38 mouse cellular contexts compared by ENCODE assay signal in the genomic region with DNA sequence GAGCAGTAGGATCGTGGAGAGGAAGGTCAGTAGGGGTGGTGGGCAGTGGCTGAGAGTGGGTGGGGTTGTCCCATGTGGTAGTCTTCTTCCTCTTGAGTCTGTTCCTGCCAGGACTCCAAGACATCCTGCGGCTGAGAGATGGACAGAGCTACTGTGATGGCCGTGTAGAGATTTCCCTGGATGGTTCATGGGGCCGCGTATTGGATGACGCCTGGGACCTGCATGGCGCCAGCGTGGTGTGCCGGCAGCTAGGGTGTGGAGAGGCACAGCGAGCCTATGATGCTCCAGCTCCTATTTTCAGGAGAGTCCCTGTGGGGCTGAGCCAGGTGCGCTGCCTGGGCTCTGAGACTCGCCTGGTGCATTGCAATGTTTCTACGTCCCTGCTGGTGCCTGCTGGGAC. TPM values are rescaled to one million over a fixed set of nuclear protein-coding genes. Genes with fewer than 3 reads are reported as not detected.
"Had no signal": no experiment of that assay in that cellular context is flagged by ENCODE, and none has a peak within 500 bp of the region (broad histone marks: within the 10 kb centered on the region; RNA-seq: fewer than 3 reads in every experiment).

No protein-coding gene starts in this region.

- DNase-seq: gastrocnemius, postnatal 14 days; gastrocnemius, postnatal 36 days; heart, adult 18-20 months; heart, postnatal 10 days; heart, postnatal 36 days; kidney, adult 11 months; kidney, adult 2 months; kidney, adult 9 months; kidney, postnatal 10 days; kidney, postnatal 25 days; kidney, postnatal 4 days; liver; liver, embryonic 13.5 days had no signal

- H3K9ac ChIP-seq: heart, embryonic 12.5 days; hindbrain, embryonic 13.5 days; hindbrain, embryonic 15.5 days; intestine, embryonic 15.5 days; limb, embryonic 12.5 days; liver, embryonic 13.5 days had no signal

- H3K4me3 ChIP-seq: heart, embryonic 10.5 days; heart, embryonic 12.5 days; hindbrain, embryonic 13.5 days; hindbrain, embryonic 15.5 days; intestine, embryonic 15.5 days; layer of hippocampus, adult 2 months; left cerebral cortex, adult 2 months; limb, embryonic 10.5 days; limb, embryonic 12.5 days; liver, embryonic 13.5 days had no signal

- H3K4me1 ChIP-seq: heart, embryonic 10.5 days; heart, embryonic 12.5 days; hindbrain, embryonic 13.5 days; hindbrain, embryonic 15.5 days; intestine, embryonic 15.5 days; limb, embryonic 10.5 days; limb, embryonic 12.5 days; liver, embryonic 13.5 days had no signal

- ATAC-seq: hindbrain, postnatal 0 days; intestine, embryonic 15.5 days had no signal

- H3K27me3 ChIP-seq: heart, embryonic 12.5 days; hindbrain, embryonic 13.5 days; hindbrain, embryonic 15.5 days; intestine, embryonic 15.5 days; limb, embryonic 12.5 days; liver, embryonic 13.5 days had no signal

- H3K4me2 ChIP-seq: heart, embryonic 12.5 days; hindbrain, embryonic 13.5 days; hindbrain, embryonic 15.5 days; intestine, embryonic 15.5 days; limb, embryonic 12.5 days; liver, embryonic 11.5 days; liver, embryonic 13.5 days had no signal

- H3K9me3 ChIP-seq: heart, embryonic 10.5 days; hindbrain, embryonic 13.5 days; hindbrain, embryonic 15.5 days; intestine, embryonic 15.5 days; limb, embryonic 10.5 days; limb, embryonic 12.5 days; liver, embryonic 13.5 days had no signal

- H3K27ac ChIP-seq: heart, embryonic 10.5 days; hindbrain, embryonic 13.5 days; hindbrain, embryonic 15.5 days; hindbrain, postnatal 0 days; intestine, embryonic 15.5 days; layer of hippocampus, adult 2 months; left cerebral cortex, adult 2 months; limb, embryonic 10.5 days; limb, embryonic 12.5 days; liver, embryonic 13.5 days had no signal

- H3K36me3 ChIP-seq: heart, embryonic 10.5 days; heart, embryonic 12.5 days; hindbrain, embryonic 13.5 days; hindbrain, embryonic 15.5 days; intestine, embryonic 15.5 days; limb, embryonic 10.5 days; limb, embryonic 12.5 days; liver, embryonic 13.5 days had no signal

RNA-seq across cellular contexts. Expression of gene Cd163l1, which starts 6.1 kb away (rescaled TPM):
- total RNA-seq: gastrocnemius, adult 18-20 months; gastrocnemius, adult 8-10 months; gastrocnemius, postnatal 14 days; gastrocnemius, postnatal 36 days; heart, adult 8-10 months; heart, postnatal 10 days; heart, postnatal 36 days; hematopoietic stem cell, adult 5-6 weeks; hindbrain, postnatal 0 days; left cerebral cortex, postnatal 36 days had no signal
- polyA plus RNA-seq: heart, embryonic 10.5 days; heart, embryonic 12.5 days; heart, embryonic 14.5 days; hindbrain, embryonic 11.5 days; hindbrain, embryonic 13.5 days; hindbrain, postnatal 0 days; limb, embryonic 12.5 days; liver, embryonic 11.5 days had no signal

RNA-seq across cellular contexts. Expression of gene Olfr524, which starts 18.4 kb away (rescaled TPM):
- total RNA-seq: gastrocnemius, adult 18-20 months; gastrocnemius, adult 8-10 months; gastrocnemius, postnatal 14 days; gastrocnemius, postnatal 36 days; heart, adult 18-20 months; heart, adult 8-10 months; heart, postnatal 10 days; heart, postnatal 36 days; hematopoietic stem cell, adult 5-6 weeks; hindbrain, postnatal 0 days; layer of hippocampus, adult 2 months; layer of hippocampus, postnatal 10 days; layer of hippocampus, postnatal 25 days; left cerebral cortex, adult 2 months; left cerebral cortex, postnatal 14 days; left cerebral cortex, postnatal 36 days had no signal
- polyA plus RNA-seq: gonadal fat pad, adult 2 months; heart, embryonic 10.5 days; heart, embryonic 12.5 days; heart, embryonic 14.5 days; hindbrain, embryonic 11.5 days; hindbrain, embryonic 13.5 days; hindbrain, embryonic 15.5 days; hindbrain, postnatal 0 days; intestine, embryonic 15.5 days; kidney, adult 2 months; kidney, embryonic 16.5 days; limb, embryonic 10.5 days; limb, embryonic 12.5 days; limb, embryonic 14.5 days; liver, embryonic 11.5 days; liver, embryonic 13.5 days had no signal

RNA-seq across cellular contexts. Expression of gene 5830411N06Rik, which starts 22.9 kb away (rescaled TPM):
- total RNA-seq: gastrocnemius, adult 18-20 months; gastrocnemius, adult 8-10 months; gastrocnemius, postnatal 14 days; gastrocnemius, postnatal 36 days; heart, adult 18-20 months; heart, adult 8-10 months; heart, postnatal 10 days; heart, postnatal 36 days; hematopoietic stem cell, adult 5-6 weeks; hindbrain, postnatal 0 days; left cerebral cortex, postnatal 14 days; left cerebral cortex, postnatal 36 days had no signal
- polyA plus RNA-seq: heart, embryonic 10.5 days; heart, embryonic 12.5 days; heart, embryonic 14.5 days; hindbrain, embryonic 11.5 days; hindbrain, embryonic 13.5 days; hindbrain, embryonic 15.5 days; hindbrain, postnatal 0 days; intestine, embryonic 15.5 days; kidney, embryonic 16.5 days; limb, embryonic 10.5 days; limb, embryonic 12.5 days; liver, embryonic 11.5 days; liver, embryonic 13.5 days had no signal

RNA-seq across cellular contexts. Expression of gene Olfr523, which starts 51.2 kb away (rescaled TPM):
- total RNA-seq: gastrocnemius, adult 18-20 months; gastrocnemius, adult 8-10 months; gastrocnemius, postnatal 14 days; gastrocnemius, postnatal 36 days; heart, adult 18-20 months; heart, adult 8-10 months; heart, postnatal 10 days; heart, postnatal 36 days; hematopoietic stem cell, adult 5-6 weeks; hindbrain, postnatal 0 days; layer of hippocampus, postnatal 10 days; left cerebral cortex, postnatal 36 days had no signal
- polyA plus RNA-seq: gonadal fat pad, adult 2 months; heart, embryonic 10.5 days; heart, embryonic 12.5 days; heart, embryonic 14.5 days; heart, embryonic 16.5 days; hindbrain, embryonic 11.5 days; hindbrain, embryonic 13.5 days; hindbrain, embryonic 15.5 days; hindbrain, postnatal 0 days; intestine, embryonic 15.5 days; kidney, embryonic 16.5 days; limb, embryonic 10.5 days; limb, embryonic 12.5 days; limb, embryonic 14.5 days; liver, embryonic 11.5 days; liver, embryonic 13.5 days had no signal

RNA-seq across cellular contexts. Expression of gene Olfr522, which starts 59.6 kb away (rescaled TPM):
- total RNA-seq: gastrocnemius, adult 18-20 months; gastrocnemius, adult 8-10 months; gastrocnemius, postnatal 14 days; gastrocnemius, postnatal 36 days; heart, adult 18-20 months; heart, adult 8-10 months; heart, postnatal 10 days; heart, postnatal 36 days; hematopoietic stem cell, adult 5-6 weeks; hindbrain, postnatal 0 days; layer of hippocampus, adult 2 months; layer of hippocampus, postnatal 10 days; layer of hippocampus, postnatal 25 days; left cerebral cortex, adult 2 months; left cerebral cortex, postnatal 14 days; left cerebral cortex, postnatal 36 days had no signal
- polyA plus RNA-seq: gonadal fat pad, adult 2 months; heart, embryonic 10.5 days; heart, embryonic 12.5 days; heart, embryonic 14.5 days; heart, embryonic 16.5 days; hindbrain, embryonic 11.5 days; hindbrain, embryonic 13.5 days; hindbrain, embryonic 15.5 days; hindbrain, postnatal 0 days; intestine, embryonic 15.5 days; kidney, adult 2 months; kidney, embryonic 16.5 days; limb, embryonic 10.5 days; limb, embryonic 12.5 days; limb, embryonic 14.5 days; liver, embryonic 11.5 days; liver, embryonic 13.5 days had no signal
